Mouse (Mus musculus) ES-Bruce4 (cell line): ENCODE measurements around the gene Itgb6. TPM values are rescaled to one million over a fixed set of nuclear protein-coding genes. Genes with fewer than 3 reads are reported as not detected.

Experiments used
- H3K27ac ChIP-seq: 2 replicates; pipeline ENCODE4 v1.5.1; 2012; ENCODE audit warnings: low read length, inconsistent platforms; ENCODE audit not compliant: insufficient read depth
- H3K27me3 ChIP-seq: 2 replicates; pipeline ENCODE4 v1.6.1; 2012; ENCODE audit warnings: mild to moderate bottlenecking, low read length, inconsistent platforms; ENCODE audit not compliant: control insufficient read depth, poor library complexity, insufficient read depth, severe bottlenecking
- H3K36me3 ChIP-seq: 2 replicates; pipeline ENCODE4 v1.6.1; 2012; ENCODE audit warnings: inconsistent platforms, mild to moderate bottlenecking, low read length, moderate library complexity; ENCODE audit not compliant: control insufficient read depth, poor library complexity, insufficient read depth, severe bottlenecking
- H3K4me1 ChIP-seq: one replicate; pipeline ENCODE4 v1.8.1; 2011; ENCODE audit warnings: low read length; ENCODE audit not compliant: control insufficient read depth, insufficient read depth
- H3K4me3 ChIP-seq: 2 replicates; pipeline ENCODE4 v1.5.1; 2011; ENCODE audit warnings: low read depth, mild to moderate bottlenecking, low read length
- H3K9ac ChIP-seq: 2 replicates; pipeline ENCODE4 v1.6.1; 2012; ENCODE audit warnings: low read depth, mild to moderate bottlenecking, inconsistent platforms; ENCODE audit not compliant: poor library complexity, severe bottlenecking
- H3K9me3 ChIP-seq: replicated peaks from 2 replicates; pipeline ENCODE4 v1.6.1; 2012; ENCODE audit warnings: mild to moderate bottlenecking, low read length, inconsistent platforms; ENCODE audit not compliant: control insufficient read depth, poor library complexity, insufficient read depth, severe bottlenecking
- CTCF ChIP-seq: IDR thresholded peaks from one replicate; pipeline ENCODE4 v1.8.1; 2011; ENCODE audit warnings: low read depth, low read length
- EP300 ChIP-seq: IDR thresholded peaks from 2 replicates; pipeline ENCODE4 v1.6.1; 2011; ENCODE audit warnings: low read depth, low read length; ENCODE audit not compliant: insufficient read depth
- POLR2A ChIP-seq: IDR thresholded peaks from one replicate; pipeline ENCODE4 v1.8.1; 2011; ENCODE audit warnings: low read length; ENCODE audit not compliant: insufficient read depth
- polyA plus RNA-seq: library from polyadenylated mRNA; stranded (reverse); fragments of >200 nt; gene quantifications from 2 replicates; pipeline ENCODE4 v1.2.4, GENCODE M21; 2011; ENCODE audit warnings: low read depth; ENCODE audit not compliant: missing spikeins, insufficient read depth, insufficient read length

Gene Itgb6
- polyA plus RNA-seq, 1 experiment: 0.28 TPM

GRCm38 (mm10) chr2:60748585-60748984 lies 26.1 kb upstream of the Itgb6 start:
- Histone ChIP-seq H3K27ac (no peak overlapping the region), H3K27me3 (no peaks in the 10 kb centered on the region), H3K4me1 (no peaks in the 10 kb centered on the region), H3K36me3 (no peaks in the 10 kb centered on the region), H3K9me3 (no peaks in the 10 kb centered on the region), H3K4me3 (no peak overlapping the region), H3K9ac (no peak overlapping the region)
- TF ChIP-seq EP300 (no peak), POLR2A (no peak), CTCF (no peak)

GRCm38 (mm10) chr2:60747590-60747989 lies 25.1 kb upstream of the Itgb6 start:
- no peaks in the 10 kb centered on the region for H3K27me3 ChIP-seq
- no peaks in the 10 kb centered on the region for H3K4me1 ChIP-seq
- H3K27ac ChIP-seq: no peak overlapping the region
- no peaks in the 10 kb centered on the region for H3K36me3 ChIP-seq
- H3K9me3 ChIP-seq: no peaks in the 10 kb centered on the region
- TF ChIP-seq EP300 (no peak), CTCF (no peak), POLR2A (no peak)
- no peak overlapping the region for H3K9ac ChIP-seq
- H3K4me3 ChIP-seq: no peak overlapping the region

GRCm38 (mm10) chr2:60744674-60745073 lies 22.2 kb upstream of the Itgb6 start:
- Histone ChIP-seq H3K9ac (no peak overlapping the region), H3K36me3 (no peaks in the 10 kb centered on the region), H3K9me3 (no peaks in the 10 kb centered on the region), H3K4me3 (no peak overlapping the region), H3K4me1 (no peaks in the 10 kb centered on the region), H3K27me3 (no peaks in the 10 kb centered on the region), H3K27ac (no peak overlapping the region)
- no peak for TF ChIP-seq POLR2A
- TF ChIP-seq CTCF: no peak
- no peak for TF ChIP-seq EP300

GRCm38 (mm10) chr2:60739389-60740137 lies 17.1 kb upstream of the Itgb6 start:
- no peak for TF ChIP-seq POLR2A
- TF ChIP-seq EP300: no peak
- TF ChIP-seq CTCF: no peak
- Histone ChIP-seq H3K9me3 (no peaks in the 10 kb centered on the region), H3K27ac (no peak overlapping the region), H3K27me3 (no peaks in the 10 kb centered on the region), H3K4me1 (no peaks in the 10 kb centered on the region), H3K4me3 (no peak overlapping the region), H3K9ac (no peak overlapping the region), H3K36me3 (no peaks in the 10 kb centered on the region)

GRCm38 (mm10) chr2:60730929-60731328 lies 8.5 kb upstream of the Itgb6 start:
- Histone ChIP-seq H3K9me3 (no peaks in the 10 kb centered on the region), H3K36me3 (no peaks in the 10 kb centered on the region), H3K4me1 (peaks cover 2% of the 10 kb centered on the region), H3K27me3 (no peaks in the 10 kb centered on the region), H3K4me3 (no peak overlapping the region), H3K9ac (no peak overlapping the region), H3K27ac (no peak overlapping the region)
- TF ChIP-seq EP300: no peak
- TF ChIP-seq CTCF: peak; percentile 51

GRCm38 (mm10) chr2:60730024-60730423 lies 7.6 kb upstream of the Itgb6 start:
- H3K9me3 ChIP-seq: no peaks in the 10 kb centered on the region
- H3K27me3 ChIP-seq: no peaks in the 10 kb centered on the region
- H3K36me3 ChIP-seq: no peaks in the 10 kb centered on the region
- H3K4me3 ChIP-seq: no peak overlapping the region
- H3K4me1 ChIP-seq: peaks cover 2% of the 10 kb centered on the region
- no peak overlapping the region for H3K9ac ChIP-seq
- TF ChIP-seq POLR2A (no peak), EP300 (peak; percentile 72; the same call in 1 of the 2 replicates), CTCF (no peak)
- H3K27ac ChIP-seq: no peak overlapping the region
